Mouse (Mus musculus) intestine, embryonic 16.5 days (tissue): ENCODE results near the gene Slc17a9. TPM values are rescaled to one million over a fixed set of nuclear protein-coding genes. Genes with fewer than 3 reads are reported as not detected.
"Not testable (repeated sequence)": the region's sequence is repeated elsewhere in the genome, so short reads cannot be mapped to it uniquely, and the experiment has no call there.

ENCODE experiments used
- ATAC-seq: fragments of 200-750 bp; cut with Nextera tagmentation; 2 replicates; pipeline ENCODE4 v1.8.0; 2017; ENCODE audit warnings: moderate TSS enrichment, moderate library complexity
- H3K27ac ChIP-seq: fragments of 300-500 bp; sonication (generic); 2 replicates; pipeline ENCODE4 v1.5.1; 2014; ENCODE audit warnings: mild to moderate bottlenecking, low read length
- H3K27me3 ChIP-seq: fragments of 300-500 bp; sonication (generic); replicated peaks from 2 replicates; pipeline ENCODE4 v1.6.1; 2014; ENCODE audit warnings: low read length, control low read depth, mixed read lengths; ENCODE audit not compliant: control insufficient read depth, insufficient read depth
- H3K36me3 ChIP-seq: fragments of 300-500 bp; sonication (generic); 2 replicates; pipeline ENCODE4 v1.6.1; 2014; ENCODE audit warnings: low read length, control low read depth; ENCODE audit not compliant: control insufficient read depth, insufficient read depth
- H3K4me1 ChIP-seq: fragments of 300-500 bp; sonication (generic); 2 replicates; pipeline ENCODE4 v1.6.1; 2014; ENCODE audit warnings: low read length, control low read depth, mixed read lengths; ENCODE audit not compliant: control insufficient read depth, insufficient read depth
- H3K4me2 ChIP-seq: fragments of 300-500 bp; sonication (generic); 2 replicates; pipeline ENCODE4 v1.6.1; 2014; ENCODE audit warnings: low read depth, low read length, control low read depth
- H3K4me3 ChIP-seq: fragments of 300-500 bp; sonication (generic); 2 replicates; pipeline ENCODE4 v1.5.1; 2014; ENCODE audit warnings: mild to moderate bottlenecking, low read length
- H3K9ac ChIP-seq: fragments of 300-500 bp; sonication (generic); 2 replicates; pipeline ENCODE4 v1.6.1; 2014; ENCODE audit warnings: low read depth, low read length
- H3K9me3 ChIP-seq: fragments of 300-500 bp; sonication (generic); 2 replicates; pipeline ENCODE4 v1.6.1; 2016; ENCODE audit warnings: low read length, control low read depth; ENCODE audit not compliant: control insufficient read depth
- WGBS: fragments of 180-500 bp; shearing (Covaris S2); extraction: QIAGEN DNeasy Blood & Tissue Kit; methylation state at CpG from one replicate; pipeline ENCODE4 v1.1.7; 2014; 5-methylcytosine and 5-hydroxymethylcytosine counted together
- polyA plus RNA-seq: library from polyadenylated mRNA; unstranded; fragments of >200 nt; fragmentation: Nextera tagmentation; extraction: Ambion mirVana; gene quantifications from 2 replicates; pipeline ENCODE4 v1.2.1, GENCODE M21; 2015

Slc17a9 gene
- polyA plus RNA-seq, 1 experiment from 2014 or later, result 5.4 TPM

GRCm38 (mm10) chr2:180709023-180709922, 15.8 kb upstream of the Slc17a9 start:
- H3K4me2 ChIP-seq, result peak overlapping the region; percentile 82
- H3K27ac ChIP-seq, result peak overlapping the region; percentile 85
- peak; percentile 63 for ATAC-seq
- no peaks in the 10 kb centered on the region for H3K9me3 ChIP-seq
- peaks cover 26% of the 10 kb centered on the region for H3K4me1 ChIP-seq
- H3K36me3 ChIP-seq, result peaks cover 4% of the 10 kb centered on the region; the same call in 1 of the 2 replicates
- H3K9ac ChIP-seq, result peak overlapping the region; percentile 95
- under 1% methylated on average over 39 of the region's 39 CpGs for WGBS
- H3K4me3 ChIP-seq, result peak overlapping the region; percentile 67
- no peaks in the 10 kb centered on the region for H3K27me3 ChIP-seq

GRCm38 (mm10) chr2:180709923-180710272, 15.2 kb upstream of the Slc17a9 start, which contains the start of the genes Dido1 and Gid8:
Gene Dido1 (minus strand): TSS chr2:180709999.
Gene Gid8 (plus strand): TSS chr2:180710117.
- no peaks in the 10 kb centered on the region for H3K27me3 ChIP-seq
- H3K4me3 ChIP-seq, result peak within 1 kb of the TSS; percentile 67
- no peaks in the 10 kb centered on the region for H3K9me3 ChIP-seq
- ATAC-seq, result peak; percentile 96
- peaks cover 20% of the 10 kb centered on the region for H3K4me1 ChIP-seq
- H3K4me2 ChIP-seq, result peak within 1 kb of the TSS; percentile 82
- peaks cover 6% of the 10 kb centered on the region; the same call in 1 of the 2 replicates for H3K36me3 ChIP-seq
- H3K9ac ChIP-seq, result peak within 1 kb of the TSS; percentile 95
- under 1% methylated on average over 38 of the region's 43 CpGs for WGBS
- peak within 1 kb of the TSS; percentile 85 for H3K27ac ChIP-seq

- Histone ChIP-seq H3K4me2 (peak overlapping the region; percentile 70), H3K9ac (peak overlapping the region; percentile 86), H3K4me1 (peaks cover 14% of the 10 kb centered on the region), H3K36me3 (peaks cover 6% of the 10 kb centered on the region; the same call in 1 of the 2 replicates), H3K4me3 (peak overlapping the region; percentile 67), H3K27ac (peak overlapping the region; percentile 75), H3K9me3 (no peaks in the 10 kb centered on the region), H3K27me3 (no peaks in the 10 kb centered on the region)
- 2% methylated on average over 64 of the region's 64 CpGs for WGBS
- ATAC-seq, result no peak; the same call in none of the 2 replicates
Measured at GRCm38 (mm10) chr2:180710276-180711155, 14.5 kb upstream of the Slc17a9 start.

GRCm38 (mm10) chr2:180711527-180711926, 13.5 kb upstream of the Slc17a9 start:
- WGBS, result 53% methylated on average over 4 of the region's 4 CpGs
- Histone ChIP-seq H3K9me3 (no peaks in the 10 kb centered on the region), H3K27me3 (no peaks in the 10 kb centered on the region), H3K4me2 (peak overlapping the region; percentile 70), H3K27ac (no peak overlapping the region), H3K9ac (no peak overlapping the region), H3K36me3 (peaks cover 6% of the 10 kb centered on the region; the same call in 1 of the 2 replicates), H3K4me1 (peaks cover 14% of the 10 kb centered on the region), H3K4me3 (peak overlapping the region; percentile 67; the same call in 1 of the 2 replicates)
- ATAC-seq, result no peak

- WGBS, result 93% methylated on average over 5 of the region's 5 CpGs
- H3K27me3 ChIP-seq, result no peaks in the 10 kb centered on the region
- H3K4me3 ChIP-seq, result no peak overlapping the region
- peaks cover 14% of the 10 kb centered on the region for H3K4me1 ChIP-seq
- no peak overlapping the region for H3K27ac ChIP-seq
- no peaks in the 10 kb centered on the region for H3K9me3 ChIP-seq
- H3K9ac ChIP-seq, result no peak overlapping the region
- H3K4me2 ChIP-seq, result no peak overlapping the region
- no peak; the same call in 1 of the 2 replicates for ATAC-seq
- peaks cover 6% of the 10 kb centered on the region; the same call in 1 of the 2 replicates for H3K36me3 ChIP-seq
Measured at GRCm38 (mm10) chr2:180712037-180712689, 12.9 kb upstream of the Slc17a9 start.

DNA sequence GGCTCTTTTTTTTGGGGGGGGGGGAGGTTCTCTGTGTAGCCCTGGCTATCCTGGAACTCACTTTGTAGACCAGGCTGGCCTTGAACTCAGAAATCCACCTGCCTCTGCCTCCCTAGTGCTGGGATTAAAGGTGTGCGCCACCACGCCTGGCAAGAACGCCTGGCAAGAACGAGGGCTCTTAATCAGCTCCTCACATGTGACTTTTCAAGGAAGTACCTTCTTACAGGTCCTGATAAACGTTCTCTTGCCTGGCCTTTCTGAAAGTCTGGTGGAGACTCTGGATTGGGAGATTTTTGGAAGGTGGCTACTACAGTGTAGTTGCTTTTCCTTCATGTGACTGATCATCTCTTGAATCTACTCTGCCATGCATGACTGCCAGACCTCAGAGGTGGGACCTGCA, 2.3 kb upstream of the Slc17a9 start:
- H3K9ac ChIP-seq, H3K27me3 ChIP-seq, H3K4me3 ChIP-seq, H3K4me1 ChIP-seq, ATAC-seq, H3K27ac ChIP-seq, H3K4me2 ChIP-seq, H3K9me3 ChIP-seq: not testable (repeated sequence)
- WGBS, result 80% methylated on average over 5 of the region's 5 CpGs
- peaks cover 22% of the 10 kb centered on the region for H3K36me3 ChIP-seq

DNA sequence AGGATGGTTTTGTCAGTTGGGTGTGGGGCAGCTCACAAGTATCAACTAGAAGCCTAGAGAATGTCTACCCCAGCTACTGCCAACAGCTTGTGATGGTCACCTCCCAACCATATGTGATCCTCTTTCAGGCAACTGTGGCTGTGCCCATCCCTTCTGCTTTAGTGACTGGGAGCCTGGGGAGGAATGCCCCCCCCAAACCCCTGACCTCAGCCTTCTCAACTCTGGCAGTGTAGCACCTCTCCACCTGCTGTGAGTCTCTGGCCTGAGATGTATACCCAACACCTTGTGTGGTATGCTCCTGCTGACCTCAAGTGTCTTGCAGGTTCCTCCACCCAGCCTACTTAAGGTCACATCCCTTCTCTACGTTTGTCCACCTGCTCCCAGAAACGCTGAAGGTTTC, 1.2 kb upstream of the Slc17a9 start:
- Histone ChIP-seq H3K4me1 (peaks cover 10% of the 10 kb centered on the region), H3K9me3 (no peaks in the 10 kb centered on the region), H3K4me2 (no peak overlapping the region), H3K27me3 (no peaks in the 10 kb centered on the region), H3K9ac (no peak overlapping the region), H3K27ac (no peak overlapping the region), H3K36me3 (peaks cover 20% of the 10 kb centered on the region), H3K4me3 (no peak overlapping the region)
- ATAC-seq, result no peak
- 69% methylated on average over 2 of the region's 2 CpGs for WGBS

- peaks cover 10% of the 10 kb centered on the region for H3K36me3 ChIP-seq
- no peak overlapping the region for H3K27ac ChIP-seq
- 5% methylated on average over 6 of the region's 6 CpGs for WGBS
- H3K4me2 ChIP-seq, result peak overlapping the region; percentile 46
- peak overlapping the region; percentile 53 for H3K9ac ChIP-seq
- H3K4me3 ChIP-seq, result peak overlapping the region; percentile 28
- H3K27me3 ChIP-seq, result no peaks in the 10 kb centered on the region
- peaks cover 10% of the 10 kb centered on the region for H3K4me1 ChIP-seq
- ATAC-seq, result peak; percentile 36
- no peaks in the 10 kb centered on the region for H3K9me3 ChIP-seq
Measured at GRCm38 (mm10) chr2:180725414-180725778, 333 bp downstream of the Slc17a9 start.
